Mouse (Mus musculus) layer of hippocampus, adult 2 months (tissue): ENCODE results near the gene Spryd3. TPM values are rescaled to one million over a fixed set of nuclear protein-coding genes. Genes with fewer than 3 reads are reported as not detected.

Experiments
- DNase-seq, 2 experiments: peaks; one replicate each; pipeline ENCODE4 v3.0.0; 2022; ENCODE audit warnings: low spot score in 2 of 2
- H3K27ac ChIP-seq: fragments of 200-600 bp; 2 replicates; pipeline ENCODE4 v1.8.1; 2022
- H3K4me3 ChIP-seq: fragments of 200-600 bp; 2 replicates; pipeline ENCODE4 v1.8.1; 2022; ENCODE audit warnings: mild to moderate bottlenecking
- CTCF ChIP-seq: fragments of 200-600 bp; conservative IDR thresholded peaks from 2 replicates; pipeline ENCODE4 v1.8.1; 2022; ENCODE audit warnings: antibody characterized with exemption, mild to moderate bottlenecking, moderate library complexity
- long read RNA-seq, 2 experiments: library from polyadenylated mRNA; stranded (forward); transcript quantifications; one replicate each; pipeline ENCODE4 v2.0.0; 2021; ENCODE audit warnings: borderline mapping rate in 2 of 2
- total RNA-seq, 2 experiments: library from RNA; stranded (reverse); gene quantifications; 2 replicates each; pipeline ENCODE4 v1.2.3; 2021

Spryd3 gene
- 100 to 1,000 TPM; 151 to 155 TPM for total RNA-seq
- long read RNA-seq, experiment 1, transcript Spryd3-203 (11 exons, 2,456 nt): major isoform, 106 of 126 reads
- long read RNA-seq, experiment 1, partial matches to known transcripts: 6 of 126 reads
- long read RNA-seq, experiment 1, other reads (novel, unspliced or antisense): 14 of 126 reads
- long read RNA-seq, experiment 2, transcript Spryd3-203 (11 exons, 2,456 nt): major isoform, 127 of 145 reads
- long read RNA-seq, experiment 2, partial matches to known transcripts: 7 of 145 reads
- long read RNA-seq, experiment 2, other reads (novel, unspliced or antisense): 11 of 145 reads

DNA sequence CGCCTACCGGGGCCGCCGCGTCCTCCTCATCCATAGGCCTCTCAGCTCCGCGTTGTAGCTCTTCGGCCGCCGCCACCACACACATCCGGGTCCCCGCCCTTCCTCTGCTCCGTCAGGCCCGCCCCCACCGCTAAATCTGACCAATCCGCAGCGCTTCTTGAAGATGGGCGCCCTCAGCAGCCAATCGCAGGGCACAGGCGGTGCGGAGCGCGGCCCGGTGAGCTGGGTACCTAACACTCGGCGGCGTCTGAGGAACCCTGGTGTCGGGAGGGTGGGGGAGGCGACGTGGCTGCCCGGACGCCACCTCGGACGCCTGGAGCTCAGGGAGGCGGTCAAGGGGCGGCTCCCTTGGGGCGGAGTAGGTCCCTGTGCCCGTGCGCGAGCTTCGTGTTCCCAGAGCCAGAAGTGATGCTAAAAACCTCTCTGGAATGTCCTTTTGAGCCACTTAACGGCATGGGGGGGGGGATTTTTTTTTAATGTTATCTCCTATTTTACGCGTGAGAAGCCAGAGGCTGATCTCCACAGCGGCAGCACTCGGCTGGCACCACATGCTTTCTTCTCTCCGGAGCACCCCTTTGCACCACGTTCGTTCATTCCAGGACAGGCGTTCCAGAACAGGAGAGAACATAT is at the start of gene Spryd3:
Spryd3 (minus strand) TSS at position 106 of the 630 bp plus-strand sequence.
- Histone ChIP-seq H3K27ac (peak within 1 kb of the TSS; percentile 92), H3K4me3 (peak within 1 kb of the TSS; percentile 93)
- TF ChIP-seq CTCF: peak; percentile 15; the same call in 1 of the 2 replicates
- DNase-seq: peak; percentile 96 to 98

GRCm38 (mm10) chr15:102183076-102183475 is 47.0 kb upstream of the Spryd3 start:
- TF ChIP-seq CTCF: no peak

DNA sequence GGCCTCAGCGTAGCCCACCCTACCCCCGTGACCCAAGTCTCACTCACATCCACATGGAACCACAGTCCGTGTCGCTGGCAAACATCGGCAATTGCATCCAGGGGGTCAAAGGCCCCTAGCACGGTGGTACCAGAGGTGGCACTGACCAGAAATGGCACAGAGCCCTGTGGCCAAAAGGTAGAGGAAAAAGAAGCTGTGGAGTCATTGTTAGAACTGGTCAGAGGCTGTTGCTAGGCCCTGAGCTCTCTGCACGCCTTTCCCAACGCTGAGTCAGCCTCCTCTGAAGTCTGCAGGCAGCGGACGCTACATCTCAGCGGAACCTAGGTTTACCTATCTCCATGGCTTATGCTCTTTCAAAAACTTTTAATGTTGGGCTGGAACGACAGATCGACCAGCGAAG is 43.9 kb upstream of the Spryd3 start:
- TF ChIP-seq CTCF: no peak
- no peak for DNase-seq
- H3K27ac ChIP-seq: no peak overlapping the region
- no peak overlapping the region for H3K4me3 ChIP-seq

More at GRCm38 (mm10) chr15:102183076-102183475, 47.0 kb upstream of the Spryd3 start:
- Histone ChIP-seq H3K4me3 (no peak overlapping the region), H3K27ac (no peak overlapping the region)
- no peak for DNase-seq

- no peak for TF ChIP-seq CTCF
- H3K27ac ChIP-seq: no peak overlapping the region
- DNase-seq: no peak
- no peak overlapping the region for H3K4me3 ChIP-seq
Observed at GRCm38 (mm10) chr15:102179106-102179505, 43.1 kb upstream of the Spryd3 start.

DNA sequence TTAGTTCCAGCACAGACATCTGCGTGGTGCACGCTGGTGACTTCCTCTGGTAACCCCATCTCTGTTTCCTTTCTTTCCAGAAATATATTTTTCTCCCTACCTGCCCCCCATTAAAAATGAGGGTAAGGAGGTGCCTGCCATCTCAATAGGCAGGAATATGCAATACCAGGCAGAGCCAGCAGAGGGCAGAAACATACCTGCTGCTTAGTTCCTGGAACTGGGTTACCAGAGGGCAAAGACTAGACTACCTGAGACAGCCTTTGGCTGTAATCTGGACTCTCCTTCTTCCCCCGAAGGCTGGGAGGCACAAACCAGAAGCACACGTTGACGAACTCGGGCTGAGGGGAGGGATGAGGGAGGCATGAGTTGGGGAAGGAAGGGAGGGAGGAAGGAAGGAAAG is 42.2 kb upstream of the Spryd3 start:
- Histone ChIP-seq H3K27ac (no peak overlapping the region), H3K4me3 (no peak overlapping the region)
- peak; percentile 64 to 87 for DNase-seq
- peak; percentile 95 for TF ChIP-seq CTCF

GRCm38 (mm10) chr15:102177417-102177816 is 41.4 kb upstream of the Spryd3 start:
- TF ChIP-seq CTCF: no peak
- Histone ChIP-seq H3K4me3 (no peak overlapping the region), H3K27ac (no peak overlapping the region)
- DNase-seq: no peak

- Histone ChIP-seq H3K4me3 (no peak overlapping the region), H3K27ac (no peak overlapping the region)
- no peak for DNase-seq
- TF ChIP-seq CTCF: no peak
Observed at GRCm38 (mm10) chr15:102176571-102177316, 40.7 kb upstream of the Spryd3 start.

- no peak for DNase-seq
- Histone ChIP-seq H3K4me3 (no peak overlapping the region), H3K27ac (no peak overlapping the region)
- no peak for TF ChIP-seq CTCF
Observed at GRCm38 (mm10) chr15:102175736-102176319, 39.8 kb upstream of the Spryd3 start.

GRCm38 (mm10) chr15:102173581-102173980 is 37.5 kb upstream of the Spryd3 start:
- Histone ChIP-seq H3K27ac (no peak overlapping the region), H3K4me3 (no peak overlapping the region)
- TF ChIP-seq CTCF: no peak
- no peak for DNase-seq

GRCm38 (mm10) chr15:102169064-102169463 is 33.0 kb upstream of the Spryd3 start:
- Histone ChIP-seq H3K27ac (no peak overlapping the region), H3K4me3 (no peak overlapping the region)
- TF ChIP-seq CTCF: no peak
- no peak for DNase-seq

DNA sequence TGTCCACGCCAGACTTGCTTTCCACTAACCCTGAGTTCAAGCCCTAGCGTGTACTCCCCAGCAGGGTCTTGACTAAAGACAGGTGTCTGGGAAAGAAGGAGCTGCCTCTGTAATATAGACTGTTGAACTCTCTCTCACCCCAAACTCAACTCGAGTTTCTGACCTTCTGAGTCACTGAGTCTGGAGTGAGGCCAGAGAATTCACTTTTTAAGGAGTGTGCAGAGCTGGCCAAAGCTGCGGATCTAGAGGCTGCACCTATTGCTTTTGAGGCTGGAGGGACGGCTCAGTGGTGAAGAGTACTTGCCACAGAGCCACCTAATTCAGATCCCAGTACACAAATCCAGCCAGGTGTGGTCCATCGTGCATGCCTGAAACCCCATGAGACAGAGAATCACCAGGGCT is 31.6 kb upstream of the Spryd3 start:
- Histone ChIP-seq H3K4me3 (no peak overlapping the region), H3K27ac (no peak overlapping the region)
- no peak for DNase-seq
- TF ChIP-seq CTCF: no peak

DNA sequence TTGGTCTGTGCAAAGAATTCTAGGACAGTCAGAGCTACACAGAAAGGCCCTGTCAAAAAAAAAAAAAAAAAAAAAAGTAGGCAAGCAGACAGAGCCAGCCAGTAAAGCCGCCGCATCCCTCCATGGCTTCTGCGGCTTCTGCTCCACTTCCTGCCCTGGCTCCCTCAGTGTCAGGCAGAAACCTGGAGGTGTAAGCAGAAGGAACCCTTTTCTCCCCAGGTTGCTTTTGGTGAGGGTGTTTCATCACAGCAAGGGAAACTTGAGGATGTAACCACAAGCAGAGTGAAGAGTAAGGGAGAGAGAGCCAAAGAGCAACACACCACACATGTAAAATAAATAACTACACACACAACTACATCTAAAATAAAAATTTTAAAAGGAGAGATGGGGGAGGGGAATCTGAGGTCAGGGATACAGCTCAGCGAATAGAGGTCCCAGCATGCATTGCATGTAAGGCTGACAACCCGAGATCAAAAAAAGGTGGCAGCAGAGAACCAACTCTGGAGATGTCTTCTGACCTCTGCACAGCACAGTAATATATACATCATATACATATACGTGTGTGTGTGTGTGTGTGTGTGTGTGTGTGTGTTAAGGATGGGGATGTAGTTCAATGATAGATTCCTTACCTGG is 29.6 kb upstream of the Spryd3 start:
- Histone ChIP-seq H3K4me3 (no peak overlapping the region), H3K27ac (no peak overlapping the region)
- TF ChIP-seq CTCF: no peak
- DNase-seq: no peak
